Mouse (Mus musculus): ENCODE data around the gene Map7. TPM values are rescaled to one million over a fixed set of nuclear protein-coding genes. Genes with fewer than 3 reads are reported as not detected.

Map7 gene
- 14.9 TPM for polyA plus RNA-seq (2017; shearing (Covaris generic))

GRCm38 (mm10) chr10:20148130-20148772 lies at the start of gene Map7:
Map7 (plus strand) TSS chr10:20148471.

DNA sequence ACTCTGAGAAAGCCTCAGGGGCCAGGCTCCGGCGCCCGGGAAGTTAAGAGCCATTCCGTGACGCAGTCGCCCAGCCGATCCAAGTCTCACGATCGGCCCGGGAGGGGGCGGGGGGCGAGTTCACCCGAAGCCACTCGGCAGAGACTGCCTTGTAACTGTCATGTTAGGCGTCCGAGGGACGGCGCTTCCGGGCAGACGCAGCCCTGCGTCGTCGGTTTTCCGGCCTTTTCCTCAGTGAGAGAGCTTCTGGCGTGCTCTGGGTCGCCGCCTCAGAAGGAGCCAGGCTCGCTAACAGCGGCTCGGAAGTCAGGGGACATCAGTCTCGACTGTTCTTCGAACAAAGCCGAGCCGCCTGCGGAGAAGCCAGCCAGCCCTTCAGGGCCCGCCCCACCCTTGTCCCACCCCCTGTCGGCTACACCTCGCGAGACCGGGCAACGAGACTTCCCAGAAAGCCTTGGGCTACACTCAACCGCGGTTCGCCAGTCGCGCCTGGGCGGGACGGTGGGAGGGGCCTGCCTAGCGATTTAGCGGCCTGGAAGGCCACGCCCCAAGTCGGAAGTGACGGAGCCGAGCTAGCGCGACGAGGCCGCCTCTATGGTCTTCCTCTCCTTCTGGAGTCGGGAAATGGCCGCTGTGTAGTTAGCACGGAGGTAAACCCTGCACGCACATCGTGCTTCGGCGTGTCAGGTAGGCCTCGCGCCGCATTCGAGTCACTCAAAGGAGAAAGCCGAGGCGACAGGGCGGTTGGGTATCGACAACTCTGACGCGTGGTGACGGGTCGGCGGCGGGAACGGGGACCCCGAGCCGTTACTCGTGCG lies 163.9 kb downstream of the Map7 start, which contains the start of gene Bclaf1:
Gene Bclaf1 (plus strand): TSS at position 552 of the 818 bp plus-strand sequence.

Other genes with a start within 250 kb of the Map7 start
- 4.0 TPM for gene Pex7, start 240.8 kb upstream of the Map7 start, polyA plus RNA-seq (2017; shearing (Covaris generic))
- 5.5 TPM for gene Map3k5, start 214.0 kb upstream of the Map7 start, polyA plus RNA-seq (2017; shearing (Covaris generic))
- gene Bclaf1, start 164.0 kb downstream of the Map7 start, polyA plus RNA-seq (2017; shearing (Covaris generic)) = 177 TPM
- 1.8 TPM for gene Mtfr2, start 199.3 kb downstream of the Map7 start, polyA plus RNA-seq (2017; shearing (Covaris generic))